Mouse (Mus musculus) heart, embryonic 12.5 days (tissue): ENCODE measurements around the gene Eif2d. TPM values are rescaled to one million over a fixed set of nuclear protein-coding genes. Genes with fewer than 3 reads are reported as not detected.

Experiments used
- ATAC-seq: fragments of 200-750 bp; cut with Nextera tagmentation; 2 replicates; pipeline ENCODE4 v1.8.0; 2017; ENCODE audit warnings: moderate TSS enrichment, moderate library complexity; ENCODE audit not compliant: insufficient number of reproducible peaks, low FRiP score
- H3K27ac ChIP-seq: fragments of 300-500 bp; sonication (generic); 2 replicates; pipeline ENCODE4 v1.5.1; 2016; ENCODE audit warnings: mild to moderate bottlenecking, moderate library complexity; ENCODE audit not compliant: poor library complexity, severe bottlenecking
- H3K27me3 ChIP-seq: fragments of 300-500 bp; sonication (generic); replicated peaks from 2 replicates; pipeline ENCODE4 v1.6.1; 2016; ENCODE audit warnings: mild to moderate bottlenecking, moderate library complexity
- H3K36me3 ChIP-seq: fragments of 300-500 bp; sonication (generic); 2 replicates; pipeline ENCODE4 v1.6.1; 2016; ENCODE audit warnings: mild to moderate bottlenecking, moderate library complexity
- H3K4me1 ChIP-seq: fragments of 300-500 bp; sonication (generic); replicated peaks from 2 replicates; pipeline ENCODE4 v1.6.1; 2016; ENCODE audit warnings: mild to moderate bottlenecking
- H3K4me2 ChIP-seq: fragments of 300-500 bp; sonication (generic); 2 replicates; pipeline ENCODE4 v1.6.1; 2016; ENCODE audit warnings: mild to moderate bottlenecking, moderate library complexity
- H3K4me3 ChIP-seq: fragments of 300-500 bp; sonication (generic); 2 replicates; pipeline ENCODE4 v1.5.1; 2016; ENCODE audit warnings: mild to moderate bottlenecking
- H3K9ac ChIP-seq: fragments of 300-500 bp; sonication (generic); 2 replicates; pipeline ENCODE4 v1.6.1; 2016; ENCODE audit warnings: mild to moderate bottlenecking, moderate library complexity
- H3K9me3 ChIP-seq: fragments of 300-500 bp; sonication (generic); replicated peaks from 2 replicates; pipeline ENCODE4 v1.6.1; 2016; ENCODE audit warnings: mild to moderate bottlenecking, moderate library complexity
- WGBS: fragments of 180-500 bp; shearing (Covaris S2); methylation state at CpG from one replicate; pipeline ENCODE4 v1.1.7; 2016; 5-methylcytosine and 5-hydroxymethylcytosine counted together
- polyA plus RNA-seq: library from polyadenylated mRNA; unstranded; fragments of >200 nt; fragmentation: Nextera tagmentation; extraction: Ambion mirVana; gene quantifications from 2 replicates; pipeline ENCODE4 v1.2.1, GENCODE M21; 2016

The Eif2d gene
- polyA plus RNA-seq, 1 experiment from 2014 or later: 45.8 TPM

GRCm38 (mm10) chr1:131185821-131186506 is 33.0 kb downstream of the Eif2d start:
- no peaks in the 10 kb centered on the region for H3K27me3 ChIP-seq
- ATAC-seq: no peak; the same call in 1 of the 2 replicates
- H3K4me3 ChIP-seq: no peak overlapping the region
- no peaks in the 10 kb centered on the region for H3K9me3 ChIP-seq
- peaks cover 3% of the 10 kb centered on the region for H3K36me3 ChIP-seq
- no peak overlapping the region for H3K9ac ChIP-seq
- H3K4me2 ChIP-seq: peak overlapping the region; percentile 29
- 21% methylated on average over 13 of the region's 13 CpGs for WGBS
- peaks cover 68% of the 10 kb centered on the region for H3K4me1 ChIP-seq
- peak overlapping the region; percentile 26; the same call in 1 of the 2 replicates for H3K27ac ChIP-seq

GRCm38 (mm10) chr1:131186995-131187394 is 34.0 kb downstream of the Eif2d start:
- Histone ChIP-seq H3K9me3 (no peaks in the 10 kb centered on the region), H3K4me1 (peaks cover 65% of the 10 kb centered on the region), H3K9ac (no peak overlapping the region), H3K36me3 (no peaks in the 10 kb centered on the region), H3K4me3 (no peak overlapping the region), H3K27me3 (no peaks in the 10 kb centered on the region), H3K27ac (no peak overlapping the region), H3K4me2 (no peak overlapping the region)
- 66% methylated on average over 6 of the region's 6 CpGs for WGBS
- ATAC-seq: no peak

DNA sequence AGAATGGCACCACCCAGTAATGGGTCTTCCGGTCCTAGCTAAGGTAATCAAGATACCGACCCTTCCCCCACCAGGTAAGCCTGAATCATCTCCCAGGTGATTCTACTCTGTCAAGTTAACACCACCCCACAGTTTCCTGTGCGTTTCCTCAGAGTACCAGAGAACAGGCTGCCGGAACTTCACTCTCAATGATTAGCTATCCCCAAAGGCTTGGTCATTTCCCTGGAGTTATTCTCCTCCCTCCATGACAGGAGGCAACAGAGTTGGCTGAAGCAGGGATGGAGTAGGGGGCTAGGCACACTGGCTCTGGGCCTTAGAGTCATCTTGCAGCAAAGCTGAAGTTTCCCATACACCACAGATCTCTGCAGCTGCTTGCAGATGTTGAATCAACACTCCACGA is 34.9 kb downstream of the Eif2d start:
- Histone ChIP-seq H3K4me2 (no peak overlapping the region), H3K9me3 (no peaks in the 10 kb centered on the region), H3K27me3 (no peaks in the 10 kb centered on the region), H3K27ac (no peak overlapping the region), H3K4me3 (no peak overlapping the region), H3K9ac (no peak overlapping the region), H3K4me1 (peaks cover 59% of the 10 kb centered on the region), H3K36me3 (no peaks in the 10 kb centered on the region)
- ATAC-seq: no peak
- 80% methylated on average over 5 of the region's 5 CpGs for WGBS

- peaks cover 54% of the 10 kb centered on the region for H3K4me1 ChIP-seq
- H3K27ac ChIP-seq: no peak overlapping the region
- H3K9me3 ChIP-seq: no peaks in the 10 kb centered on the region
- no peak overlapping the region for H3K9ac ChIP-seq
- ATAC-seq: no peak
- no peaks in the 10 kb centered on the region for H3K27me3 ChIP-seq
- 39% methylated on average over 5 of the region's 5 CpGs for WGBS
- no peak overlapping the region for H3K4me2 ChIP-seq
- no peak overlapping the region for H3K4me3 ChIP-seq
- H3K36me3 ChIP-seq: no peaks in the 10 kb centered on the region
Measured at GRCm38 (mm10) chr1:131188655-131189054, 35.7 kb downstream of the Eif2d start.

DNA sequence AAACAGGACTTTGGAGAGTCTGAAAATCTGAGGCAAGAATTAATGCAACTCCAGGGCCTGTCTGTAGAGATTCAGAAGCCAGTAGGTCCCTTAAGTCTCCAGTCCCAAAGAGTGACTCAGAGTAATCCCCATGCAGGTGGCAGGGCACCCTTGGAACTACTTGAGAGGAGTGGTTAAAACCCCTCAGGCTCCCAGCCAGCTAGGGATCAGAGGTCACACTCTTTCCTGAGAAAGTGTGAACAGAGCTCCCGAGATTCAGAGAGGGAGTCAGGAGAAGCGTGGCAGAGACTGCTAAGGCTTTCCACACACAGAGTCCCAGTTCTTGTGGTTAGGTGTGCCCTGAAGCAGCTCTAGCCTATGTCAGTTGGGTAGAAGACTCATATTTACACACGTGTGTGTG is 40.8 kb downstream of the Eif2d start:
- no peaks in the 10 kb centered on the region for H3K9me3 ChIP-seq
- H3K4me1 ChIP-seq: peaks cover 43% of the 10 kb centered on the region
- 46% methylated on average over 3 of the region's 3 CpGs for WGBS
- H3K9ac ChIP-seq: no peak overlapping the region
- no peak overlapping the region for H3K4me3 ChIP-seq
- H3K4me2 ChIP-seq: no peak overlapping the region
- no peaks in the 10 kb centered on the region for H3K27me3 ChIP-seq
- H3K36me3 ChIP-seq: no peaks in the 10 kb centered on the region
- no peak for ATAC-seq
- no peak overlapping the region for H3K27ac ChIP-seq

DNA sequence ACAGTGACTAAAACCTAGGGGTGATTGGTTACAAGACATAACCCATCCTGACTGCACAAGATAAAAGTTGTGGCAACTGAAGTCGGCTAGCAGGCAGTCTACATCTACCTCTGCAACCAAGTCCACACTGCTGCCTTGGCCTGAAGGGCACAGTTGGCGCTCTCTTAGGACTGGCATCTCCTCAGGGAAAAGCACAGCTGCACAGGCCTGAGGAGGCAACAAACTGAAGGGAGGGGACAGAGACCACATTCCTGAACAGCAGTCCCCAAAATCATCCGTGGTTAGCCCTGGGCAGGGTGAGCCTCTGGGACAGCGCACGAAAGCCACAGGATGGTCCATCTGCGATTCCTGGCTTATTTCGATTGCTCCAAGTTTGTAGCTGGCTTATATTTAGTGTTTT is 42.7 kb downstream of the Eif2d start:
- Histone ChIP-seq H3K4me1 (peaks cover 43% of the 10 kb centered on the region), H3K36me3 (no peaks in the 10 kb centered on the region), H3K27ac (no peak overlapping the region), H3K4me2 (no peak overlapping the region), H3K9me3 (no peaks in the 10 kb centered on the region), H3K27me3 (no peaks in the 10 kb centered on the region), H3K4me3 (no peak overlapping the region), H3K9ac (no peak overlapping the region)
- ATAC-seq: no peak
- 80% methylated on average over 7 of the region's 7 CpGs for WGBS

DNA sequence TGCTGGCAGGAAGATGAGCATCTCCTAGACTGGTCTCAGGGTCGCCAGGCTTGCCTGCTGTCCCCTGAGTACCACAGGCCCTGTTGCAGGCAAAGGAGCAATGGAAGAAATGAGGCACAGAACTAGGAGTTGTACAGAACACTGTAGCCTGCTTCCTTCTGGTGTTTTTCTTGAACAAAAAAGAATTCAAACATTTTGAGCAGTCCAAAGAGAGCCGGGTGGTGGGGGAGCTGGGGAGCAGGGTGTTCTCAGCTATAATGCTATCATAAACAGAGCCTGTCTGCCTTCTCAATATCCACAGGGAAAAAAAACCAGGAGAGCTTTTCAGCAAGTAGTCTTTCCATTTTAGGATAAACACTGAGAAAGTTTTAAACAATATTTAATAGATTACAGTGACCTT is 43.1 kb downstream of the Eif2d start:
- no peak overlapping the region for H3K27ac ChIP-seq
- H3K27me3 ChIP-seq: no peaks in the 10 kb centered on the region
- H3K4me1 ChIP-seq: peaks cover 47% of the 10 kb centered on the region
- no peaks in the 10 kb centered on the region for H3K9me3 ChIP-seq
- ATAC-seq: no peak
- no peaks in the 10 kb centered on the region for H3K36me3 ChIP-seq
- no peak overlapping the region for H3K9ac ChIP-seq
- H3K4me2 ChIP-seq: no peak overlapping the region
- 55% methylated on average over 2 of the region's 2 CpGs for WGBS
- H3K4me3 ChIP-seq: no peak overlapping the region

- Histone ChIP-seq H3K4me1 (peaks cover 58% of the 10 kb centered on the region), H3K4me2 (no peak overlapping the region), H3K9me3 (no peaks in the 10 kb centered on the region), H3K36me3 (no peaks in the 10 kb centered on the region), H3K4me3 (no peak overlapping the region), H3K27ac (no peak overlapping the region), H3K9ac (no peak overlapping the region), H3K27me3 (no peaks in the 10 kb centered on the region)
- ATAC-seq: no peak
- WGBS: 84% methylated on average over 9 of the region's 9 CpGs
Measured at GRCm38 (mm10) chr1:131198417-131198960, 45.5 kb downstream of the Eif2d start.

DNA sequence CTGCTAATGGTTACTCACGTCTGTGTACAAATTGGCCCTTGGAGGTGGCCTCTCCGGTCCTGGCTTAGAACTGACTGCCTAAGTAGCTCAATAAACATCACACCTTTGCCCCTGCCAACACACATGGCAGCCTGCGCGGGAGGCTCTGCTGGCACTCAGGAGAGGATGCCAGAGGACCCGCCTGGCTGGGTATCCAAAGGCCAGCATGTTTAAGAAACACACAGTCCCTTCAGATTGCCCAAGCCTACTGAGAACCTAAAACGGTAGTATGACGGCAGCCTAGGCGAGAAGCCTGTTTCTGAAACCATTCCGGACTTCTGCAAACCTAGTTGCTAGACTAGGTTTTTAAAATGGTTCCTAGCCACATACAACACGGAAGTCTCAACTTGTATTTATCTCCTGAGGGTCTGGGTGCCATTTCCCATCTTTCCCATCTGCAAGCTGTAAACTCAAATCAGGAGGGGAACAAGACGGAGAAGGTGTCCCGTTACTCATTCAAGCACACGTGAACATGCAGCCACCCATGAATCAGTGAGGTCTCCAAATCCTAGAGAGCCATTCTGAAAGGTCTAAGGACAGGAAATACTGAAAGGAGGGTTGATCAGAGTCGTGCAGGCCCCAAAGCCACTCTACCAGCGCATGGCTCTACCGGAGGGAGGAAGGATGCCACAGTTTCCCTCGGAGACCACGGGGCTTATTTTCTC is 46.3 kb downstream of the Eif2d start:
- 80% methylated on average over 18 of the region's 18 CpGs for WGBS
- Histone ChIP-seq H3K9me3 (no peaks in the 10 kb centered on the region), H3K4me3 (no peak overlapping the region), H3K4me1 (peaks cover 52% of the 10 kb centered on the region), H3K36me3 (no peaks in the 10 kb centered on the region), H3K27ac (no peak overlapping the region), H3K27me3 (no peaks in the 10 kb centered on the region), H3K9ac (no peak overlapping the region), H3K4me2 (no peak overlapping the region)
- no peak for ATAC-seq

- WGBS: 56% methylated on average over 12 of the region's 12 CpGs
- no peak overlapping the region for H3K4me3 ChIP-seq
- no peaks in the 10 kb centered on the region for H3K36me3 ChIP-seq
- H3K27me3 ChIP-seq: no peaks in the 10 kb centered on the region
- H3K4me2 ChIP-seq: no peak overlapping the region
- H3K27ac ChIP-seq: no peak overlapping the region
- peaks cover 48% of the 10 kb centered on the region for H3K4me1 ChIP-seq
- no peak overlapping the region for H3K9ac ChIP-seq
- ATAC-seq: no peak
- no peaks in the 10 kb centered on the region for H3K9me3 ChIP-seq
Measured at GRCm38 (mm10) chr1:131199976-131200375, 47.0 kb downstream of the Eif2d start.

- H3K9me3 ChIP-seq: no peaks in the 10 kb centered on the region
- no peak overlapping the region for H3K27ac ChIP-seq
- WGBS: 72% methylated on average over 10 of the region's 10 CpGs
- H3K9ac ChIP-seq: no peak overlapping the region
- no peak overlapping the region for H3K4me3 ChIP-seq
- H3K27me3 ChIP-seq: no peaks in the 10 kb centered on the region
- peaks cover 47% of the 10 kb centered on the region for H3K4me1 ChIP-seq
- no peak overlapping the region for H3K4me2 ChIP-seq
- ATAC-seq: no peak
- no peaks in the 10 kb centered on the region for H3K36me3 ChIP-seq
Measured at GRCm38 (mm10) chr1:131200588-131200987, 47.6 kb downstream of the Eif2d start.
